ENCODE assay signal across 27 mouse cellular contexts in genomic region chr12:100886877-100887276, GRCm38 (mm10). TPM values are rescaled to one million over a fixed set of nuclear protein-coding genes. Genes with fewer than 3 reads are reported as not detected.
A peak's percentile ranks its signal among the peaks of the same experiment; 100 is the strongest.
DNase-seq lines count a peak whose midpoint lies in the region; TF ChIP-seq lines count a peak whose summit lies in the region.
"Had no signal": no experiment of that assay in that cellular context is flagged by ENCODE, and none has a peak within 500 bp of the region (broad histone marks: within the 10 kb centered on the region; RNA-seq: fewer than 3 reads in every experiment).

No protein-coding gene starts in this region.

- H3K4me1 ChIP-seq in spleen, adult 2 months (ENCODE audit: control insufficient read depth, insufficient read depth, insufficient read length): peaks cover 5% of the 10 kb centered on the region; the same call in 1 of the 2 replicates
- H3K4me1 ChIP-seq: forebrain, embryonic 10.5 days; forebrain, embryonic 13.5 days; heart, embryonic 10.5 days; heart, embryonic 13.5 days had no signal

- 88% methylated on average over 4 of the region's 4 CpGs for WGBS in spleen, adult 2 months

- TF ChIP-seq CTCF in left cerebral cortex, adult 2 months (IDR thresholded peaks at IDR 0.05): no peak
- TF ChIP-seq CTCF in spleen, adult 2 months (IDR thresholded peaks at IDR 0.05; ENCODE audit: extremely low read depth, insufficient read depth, insufficient read length, insufficient replicate concordance): no peak

- H3K27me3 ChIP-seq in spleen, adult 2 months (ENCODE audit: control insufficient read depth, insufficient read depth, low read length): no peaks in the 10 kb centered on the region
- H3K27me3 ChIP-seq: CH12.LX; forebrain, embryonic 13.5 days; Patski had no signal

- H3K27ac ChIP-seq in left cerebral cortex, adult 2 months: no peak overlapping the region; the same call in 1 of the 2 replicates
- H3K27ac ChIP-seq in spleen, adult 2 months (ENCODE audit: insufficient read depth, low read length): peak overlapping the region; percentile 12; the same call in 1 of the 2 replicates
- H3K27ac ChIP-seq: forebrain, embryonic 10.5 days; forebrain, embryonic 13.5 days; heart, adult 2 months; heart, embryonic 10.5 days; heart, embryonic 13.5 days; hindbrain, embryonic 14.5 days had no signal

- H3K4me3 ChIP-seq in left cerebral cortex, adult 2 months: peak overlapping the region; percentile 23; the same call in 1 of the 2 replicates
- H3K4me3 ChIP-seq in spleen, adult 2 months (ENCODE audit: extremely low read depth, insufficient read depth, insufficient read length): peak overlapping the region; percentile 9; the same call in 1 of the 2 replicates
- H3K4me3 ChIP-seq: forebrain, embryonic 10.5 days; forebrain, embryonic 13.5 days; heart, adult 2 months; heart, embryonic 10.5 days; heart, embryonic 13.5 days had no signal

- DNase-seq in layer of hippocampus, adult 11-12 months (ENCODE audit: low spot score): peak; percentile 39
- DNase-seq in layer of hippocampus, postnatal 10 days (ENCODE audit: low spot score in 2 of 2): no peak
- DNase-seq in left cerebral cortex, adult 2 months (ENCODE audit: extremely low spot score in 1 of 2, low spot score in 2 of 2): no peak
- no peak for DNase-seq in left cerebral cortex, postnatal 10 days (ENCODE audit: extremely low spot score in 1 of 2, low spot score in 2 of 2)
- no peak for DNase-seq in spleen, adult 2 months (ENCODE audit: low read depth in 1 of 2, low spot score in 2 of 2)
- DNase-seq in spleen, postnatal 10 days (ENCODE audit: low spot score in 2 of 2): no peak
- DNase-seq in cerebellum, adult 11-12 months: no peak
- DNase-seq: adrenal gland, postnatal 10 days; adrenal gland, postnatal 36 days; B cell, adult 2 months; cerebellum, adult 11 months; cerebellum, adult 8-10 months; cerebellum, postnatal 10 days; cerebellum, postnatal 36 days; gastrocnemius, postnatal 10 days; gastrocnemius, postnatal 36 days; heart, adult 2 months; heart, postnatal 14 days; heart, postnatal 4 days had no signal

- no peak for TF ChIP-seq POLR2A in spleen, adult 2 months (IDR thresholded peaks at IDR 0.05; ENCODE audit: low read depth, low read length)

- intact Hi-C loops in left cerebral cortex, adult 2 months (cut with DNase I): loop anchor here (1.0 kb wide), 1 partner anchor 24 kb away; no protein-coding TSS in a partner anchor
- intact Hi-C loops in left cerebral cortex, postnatal 10 days (cut with DNase I): no loop called here

- H3K36me3 ChIP-seq in spleen, adult 2 months (ENCODE audit: control insufficient read depth, insufficient read depth, low read length): no peaks in the 10 kb centered on the region
- H3K36me3 ChIP-seq: forebrain, embryonic 10.5 days; G1E; heart, embryonic 10.5 days; heart, embryonic 13.5 days had no signal

RNA-seq across cellular contexts. Expression of gene Gpr68, which starts 21.1 kb away (rescaled TPM):
- total RNA-seq in layer of hippocampus, postnatal 10 days (2021): 10 to 100 TPM; 17.4 to 17.6 TPM
- 10 to 100 TPM; 14.0 to 15.6 TPM for total RNA-seq in left cerebral cortex, adult 2 months (2021)
- 1 to 10 TPM; 6.7 to 7.4 TPM for total RNA-seq in left cerebral cortex, postnatal 10 days (2021)
- polyA plus RNA-seq in spleen, adult 2 months (2012; rRNA removed): 14.0 and 18.2 TPM in 2 replicates
- polyA plus RNA-seq: G1E had no signal
